Mouse (Mus musculus): ENCODE measurements around the gene Mgam. TPM values are rescaled to one million over a fixed set of nuclear protein-coding genes. Genes with fewer than 3 reads are reported as not detected.
"Not testable (repeated sequence)": the region's sequence is repeated elsewhere in the genome, so short reads cannot be mapped to it uniquely, and the experiment has no call there.

Mgam gene
- polyA plus RNA-seq, 3 experiments from 2014 or later = 0.34 TPM; not detected in 2

GRCm38 (mm10) chr6:40739545-40739944 is 110.9 kb downstream of the Mgam start:
- no peak for ATAC-seq

- not testable (repeated sequence) for ATAC-seq
These were observed 120.4 kb downstream of the Mgam start for GRCm38 (mm10) chr6:40749030-40749429.

- no peak for ATAC-seq
These were observed 127.3 kb downstream of the Mgam start for GRCm38 (mm10) chr6:40755948-40756347.

- ATAC-seq = not testable (repeated sequence)
These were observed 128.7 kb downstream of the Mgam start for GRCm38 (mm10) chr6:40757346-40757745.

- no peak for ATAC-seq
These were observed 146.0 kb downstream of the Mgam start for GRCm38 (mm10) chr6:40774656-40775055.

- ATAC-seq = no peak
These were observed 149.8 kb downstream of the Mgam start for GRCm38 (mm10) chr6:40778458-40778857.

GRCm38 (mm10) chr6:40783637-40784036 is 155.0 kb downstream of the Mgam start:
- no peak for ATAC-seq

- ATAC-seq = no peak
These were observed 155.7 kb downstream of the Mgam start for GRCm38 (mm10) chr6:40784378-40784777.

GRCm38 (mm10) chr6:40795077-40795812 is 166.6 kb downstream of the Mgam start:
- no peak for ATAC-seq

GRCm38 (mm10) chr6:40818237-40818902 is 189.7 kb downstream of the Mgam start:
- peak; percentile 96 for ATAC-seq

Other genes with a start within 250 kb of the Mgam start
- 1 to 10 TPM; 3.2 to 9.1 (median 6.1) TPM for gene E330009J07Rik, start 192.7 kb upstream of the Mgam start, polyA plus RNA-seq (2017; shearing (Covaris generic))
- not detected for gene Wee2, start 189.7 kb upstream of the Mgam start, polyA plus RNA-seq (2017; shearing (Covaris generic))
- 100 to 1,000 TPM; 108 to 133 (median 114) TPM for gene Ssbp1, start 157.5 kb upstream of the Mgam start, polyA plus RNA-seq (2017; shearing (Covaris generic))
- not detected for gene Tas2r137, start 137.6 kb upstream of the Mgam start, polyA plus RNA-seq (2017; shearing (Covaris generic))
- gene Tas2r108, start 135.3 kb upstream of the Mgam start, polyA plus RNA-seq (2017; shearing (Covaris generic)) = not detected
- gene Prss37, start 109.3 kb upstream of the Mgam start, polyA plus RNA-seq (2017; shearing (Covaris generic)) = not detected
- not detected for gene Olfr461, start 73.8 kb upstream of the Mgam start, polyA plus RNA-seq (2017; shearing (Covaris generic))
- not detected for gene Olfr460, start 59.3 kb upstream of the Mgam start, polyA plus RNA-seq (2017; shearing (Covaris generic))
- not detected for gene Clec5a, start 43.0 kb upstream of the Mgam start, polyA plus RNA-seq (2017; shearing (Covaris generic))
- not detected for gene Tas2r138, start 15.5 kb upstream of the Mgam start, polyA plus RNA-seq (2017; shearing (Covaris generic))